Mouse (Mus musculus): Measurements from ENCODE around the gene Sstr2.

DNA sequence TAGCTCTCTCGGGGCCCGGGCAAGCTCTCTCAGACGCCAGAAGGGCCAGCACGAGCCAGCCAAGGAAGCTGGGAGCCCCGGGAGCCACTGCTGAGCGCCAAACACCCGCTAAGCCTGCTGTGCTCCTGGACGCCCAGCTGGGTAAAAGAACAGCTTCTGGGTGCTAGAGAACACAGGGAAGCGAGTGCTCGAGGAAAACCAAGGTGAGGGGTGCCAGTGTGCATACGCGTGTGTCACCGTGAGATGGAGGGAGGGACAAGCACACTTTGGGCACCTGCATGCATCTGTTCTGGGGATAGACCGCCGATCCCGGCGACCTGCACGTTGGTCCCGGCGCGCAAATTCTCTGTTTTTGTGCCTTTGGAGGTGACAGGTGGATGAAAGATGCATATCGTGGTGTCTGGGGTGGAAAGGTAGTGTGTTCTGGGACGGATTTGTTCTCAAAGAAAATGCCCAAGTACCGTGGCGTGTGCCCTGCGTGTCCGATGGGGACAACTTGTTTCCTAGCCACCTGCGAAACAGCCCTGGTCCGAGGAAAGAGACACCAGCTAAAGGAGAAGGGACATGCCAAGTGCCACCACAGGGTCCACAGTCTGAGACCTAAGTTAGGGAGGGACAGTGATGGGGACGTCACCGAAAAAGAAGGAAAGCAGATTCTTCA lies 408 bp downstream of the Sstr2 start:
- TF ChIP-seq EP300 (IDR thresholded peaks at IDR 0.05; ENCODE audit: low read depth) (no peak), CTCF (IDR thresholded peaks at IDR 0.05; ENCODE audit: low read depth) (no peak)
